Mouse (Mus musculus) heart, adult 2 months (tissue): ENCODE results near the gene Ncl. TPM values are rescaled to one million over a fixed set of nuclear protein-coding genes. Genes with fewer than 3 reads are reported as not detected.

Source experiments
- DNase-seq, 2 experiments: peaks; one replicate each; pipeline ENCODE4 v3.0.0; 2021
- H3K27ac ChIP-seq: fragments of 200-600 bp; 2 replicates; pipeline ENCODE4 v1.8.1; 2022
- H3K27me3 ChIP-seq: fragments of 200-500 bp; 2 replicates; pipeline ENCODE4 v1.6.1; 2012; ENCODE audit warnings: mild to moderate bottlenecking, low read length, inconsistent platforms, mixed read lengths; ENCODE audit not compliant: control insufficient read depth, insufficient read depth
- H3K36me3 ChIP-seq: fragments of 200-500 bp; 2 replicates; pipeline ENCODE4 v1.6.1; 2012; ENCODE audit warnings: low read length, inconsistent platforms; ENCODE audit not compliant: control insufficient read depth, insufficient read depth
- H3K4me1 ChIP-seq: fragments of 200-500 bp; 2 replicates; pipeline ENCODE4 v1.6.1; 2011; ENCODE audit warnings: low read length; ENCODE audit not compliant: control insufficient read depth, insufficient read depth
- H3K4me3 ChIP-seq: fragments of 200-600 bp; 2 replicates; pipeline ENCODE4 v1.8.1; 2022
- H3K79me2 ChIP-seq: fragments of 200-500 bp; replicated peaks from 2 replicates; pipeline ENCODE4 v1.6.1; 2012; ENCODE audit warnings: mild to moderate bottlenecking, inconsistent platforms, low read length, moderate library complexity, mixed read lengths; ENCODE audit not compliant: control insufficient read depth, insufficient read depth
- H3K9ac ChIP-seq: fragments of 200-500 bp; 2 replicates; pipeline ENCODE4 v1.6.1; 2012; ENCODE audit warnings: low read depth, mild to moderate bottlenecking, control low read depth, inconsistent platforms, low read length, mixed read lengths
- CTCF ChIP-seq: fragments of 200-600 bp; IDR thresholded peaks from 2 replicates; pipeline ENCODE4 v1.8.1; 2022; ENCODE audit warnings: antibody characterized with exemption, mild to moderate bottlenecking, moderate library complexity
- EP300 ChIP-seq: fragments of 200-500 bp; IDR thresholded peaks from 2 replicates; pipeline ENCODE4 v1.6.1; 2011; ENCODE audit warnings: low read depth, low read length, control low read depth; ENCODE audit not compliant: insufficient read depth
- POLR2A ChIP-seq: fragments of 200-500 bp; IDR thresholded peaks from 2 replicates; pipeline ENCODE4 v1.6.1; 2011; ENCODE audit warnings: mild to moderate bottlenecking, low read depth, low read length, control low read depth; ENCODE audit not compliant: insufficient read depth
- WGBS: fragments of 180-500 bp; shearing (Covaris S2); methylation state at CpG from one replicate; pipeline ENCODE4 v1.1.7; 2018; 5-methylcytosine and 5-hydroxymethylcytosine counted together
- intact Hi-C: fragments of 180-260 bp; cut with DNase I; formaldehyde crosslinking; loops from one replicate; pipeline ENCODE4 v1.15.1; 2025
- long read RNA-seq: library from polyadenylated mRNA; stranded (forward); transcript quantifications from one replicate; pipeline ENCODE4 v2.0.0, GENCODE M21; 2021
- polyA plus RNA-seq: library from polyadenylated mRNA; depleted of rRNA; stranded (reverse); fragments of >200 nt; gene quantifications from 2 replicates; pipeline ENCODE4 v1.2.3, GENCODE M21; 2012; rRNA removed
- total RNA-seq, 2 experiments: library from RNA; stranded (reverse); gene quantifications; 2 replicates each; pipeline ENCODE4 v1.2.3; 2021

The Ncl gene
- total RNA-seq (100 to 1,000 TPM in 1 of 2 experiments, 10 to 100 TPM in 1; 95.9 to 120 TPM), polyA plus RNA-seq (7.2 and 10.3 TPM in 2 replicates)
- long read RNA-seq, full-length matches to known transcripts = 85 of 100 reads
- long read RNA-seq, partial matches to known transcripts = 14 of 100 reads
- long read RNA-seq, other reads (novel, unspliced or antisense) = 1 of 100 reads

DNA sequence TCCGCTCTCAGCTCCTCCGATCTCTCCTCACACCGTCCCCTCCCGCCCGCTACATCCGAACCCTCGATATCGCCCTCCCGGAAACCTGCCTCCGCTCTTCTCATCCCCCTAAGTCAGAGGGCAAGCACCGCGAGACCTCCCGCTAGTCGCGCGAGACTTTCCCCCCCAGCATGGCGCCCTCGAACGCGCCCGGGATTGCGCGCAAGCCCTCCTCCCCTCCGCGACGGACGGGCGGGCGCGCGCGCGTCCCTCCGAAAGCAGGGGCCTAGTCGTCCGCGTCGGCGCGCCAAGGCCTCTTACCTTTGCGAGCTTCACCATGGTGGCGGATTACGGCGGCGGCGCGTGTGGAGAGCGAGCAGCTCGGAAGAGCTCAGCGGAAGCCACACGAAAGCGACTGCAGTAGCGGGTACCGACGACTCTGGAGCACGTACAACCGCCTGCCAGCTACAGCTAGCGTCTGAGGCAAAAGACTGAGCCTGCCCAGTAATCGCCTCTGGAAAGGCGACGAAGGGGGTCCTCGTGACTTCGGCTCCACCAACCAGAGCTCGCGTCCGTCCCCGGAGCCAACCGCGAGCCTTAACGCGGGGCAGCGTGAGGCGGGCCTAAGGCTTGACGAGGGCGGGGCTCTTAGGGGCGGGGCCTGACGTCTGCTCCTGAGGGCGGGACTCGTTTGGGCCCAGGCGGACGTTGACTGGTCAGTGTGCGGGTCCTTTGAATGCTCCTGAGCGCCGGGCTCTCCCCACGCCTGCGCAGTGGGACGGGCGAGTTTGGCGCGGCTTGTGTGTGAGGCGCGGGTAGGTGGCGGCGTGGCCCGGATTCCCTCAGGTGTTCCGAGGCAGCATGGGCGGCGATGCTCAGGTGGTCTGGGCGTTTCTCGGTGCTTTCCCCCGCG is at the start of gene Ncl:
TSS of gene Ncl (minus strand) at position 495 of the 892 bp plus-strand sequence.
- Histone ChIP-seq H3K27ac (peak within 1 kb of the TSS; percentile 92), H3K79me2 (no peaks in the 10 kb centered on the region), H3K4me1 (peaks cover 4% of the 10 kb centered on the region), H3K9ac (peak within 1 kb of the TSS; percentile 95), H3K36me3 (peaks cover 22% of the 10 kb centered on the region), H3K27me3 (no peaks in the 10 kb centered on the region), H3K4me3 (peak within 1 kb of the TSS; percentile 81)
- DNase-seq = peak; percentile 95 to 99
- intact Hi-C loops = loop anchor here (5.0 kb wide), 1 partner anchor 297 kb away; the partner anchor contains the start of gene Psmd1
- TF ChIP-seq POLR2A (peak; percentile 99), CTCF (no peak), EP300 (peak; percentile 30; the same call in 1 of the 2 replicates)
- WGBS = under 1% methylated on average over 98 of the region's 102 CpGs

DNA sequence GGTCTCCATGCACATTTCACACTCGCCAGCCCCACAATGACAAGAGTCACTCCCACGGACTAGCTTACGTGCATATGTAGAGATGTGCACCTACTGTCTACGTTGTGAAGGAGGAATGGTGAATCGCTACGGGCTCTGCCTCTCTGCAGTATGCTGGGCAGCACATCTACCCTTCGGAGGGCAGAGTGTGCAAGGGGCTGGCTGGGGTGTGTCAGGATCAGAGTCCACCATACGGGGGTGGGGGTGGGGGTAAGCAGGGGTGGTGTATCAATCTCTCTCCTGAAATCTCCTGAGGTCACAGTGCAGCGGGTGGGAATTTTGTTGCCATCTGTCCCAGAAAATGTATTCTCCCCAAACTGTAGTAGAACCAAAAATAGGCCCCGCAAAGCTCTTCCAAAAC is 49.3 kb upstream of the Ncl start:
- WGBS = 86% methylated on average over 10 of the region's 10 CpGs
- DNase-seq = no peak
- Histone ChIP-seq H3K9ac (no peak overlapping the region), H3K27me3 (no peaks in the 10 kb centered on the region), H3K36me3 (no peaks in the 10 kb centered on the region), H3K4me3 (no peak overlapping the region), H3K27ac (no peak overlapping the region), H3K4me1 (peaks cover 5% of the 10 kb centered on the region; the same call in 1 of the 2 replicates), H3K79me2 (no peaks in the 10 kb centered on the region)
- TF ChIP-seq EP300 = no peak
- no peak for TF ChIP-seq CTCF
- no peak for TF ChIP-seq POLR2A
- intact Hi-C loops = no loop called here

DNA sequence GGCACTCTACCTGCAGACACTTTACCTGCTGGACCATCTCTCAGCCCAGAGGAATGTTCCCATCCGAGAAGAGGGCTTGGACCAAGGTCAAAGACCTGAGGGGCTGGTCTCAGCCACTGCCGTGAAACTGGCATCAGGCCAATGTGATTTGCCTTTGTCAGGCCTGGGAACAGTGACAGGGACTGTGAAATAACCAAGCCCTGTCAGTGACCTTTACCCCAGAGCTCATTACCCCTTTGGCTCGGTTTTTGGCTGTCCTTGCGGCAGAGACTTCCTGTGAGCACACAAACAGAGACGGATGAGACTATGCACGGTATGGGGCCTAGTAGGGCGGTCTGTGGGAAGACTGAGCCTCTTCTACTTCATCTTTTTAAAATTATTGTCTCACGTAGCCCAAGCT is 47.7 kb upstream of the Ncl start:
- peak in 1 of 2 experiments; percentile 47 for DNase-seq
- Histone ChIP-seq H3K4me1 (peaks cover 5% of the 10 kb centered on the region; the same call in 1 of the 2 replicates), H3K27ac (peak overlapping the region; percentile 34; the same call in 1 of the 2 replicates), H3K36me3 (no peaks in the 10 kb centered on the region), H3K4me3 (no peak overlapping the region), H3K9ac (no peak overlapping the region), H3K79me2 (no peaks in the 10 kb centered on the region), H3K27me3 (no peaks in the 10 kb centered on the region)
- intact Hi-C loops = no loop called here
- WGBS = 34% methylated on average over 8 of the region's 8 CpGs
- TF ChIP-seq POLR2A (no peak), CTCF (no peak), EP300 (no peak)

DNA sequence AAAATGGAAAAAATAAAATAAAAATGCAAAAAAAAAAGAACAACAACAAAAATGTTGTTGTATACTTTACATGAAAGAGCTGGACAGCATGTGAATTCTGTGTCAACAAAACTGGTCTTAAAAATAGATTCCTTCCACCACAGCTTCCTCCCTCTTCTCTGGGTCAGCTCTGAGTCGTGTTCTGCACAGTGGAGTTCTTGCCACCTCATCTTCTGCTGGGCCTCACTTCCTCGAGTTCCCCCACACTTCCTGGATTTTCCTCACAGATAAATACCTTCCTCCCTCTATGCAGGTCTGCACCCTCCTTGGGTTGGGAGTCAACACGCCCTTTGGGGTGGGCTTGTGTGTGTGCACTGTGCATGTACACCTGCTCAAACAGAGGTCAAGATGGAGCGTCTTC is 47.1 kb upstream of the Ncl start:
- H3K79me2 ChIP-seq = no peaks in the 10 kb centered on the region
- H3K27ac ChIP-seq = no peak overlapping the region; the same call in none of the 2 replicates
- intact Hi-C loops = no loop called here
- DNase-seq = peak in 1 of 2 experiments; percentile 19
- H3K36me3 ChIP-seq = no peaks in the 10 kb centered on the region
- no peak overlapping the region for H3K9ac ChIP-seq
- H3K27me3 ChIP-seq = no peaks in the 10 kb centered on the region
- peaks cover 5% of the 10 kb centered on the region; the same call in 1 of the 2 replicates for H3K4me1 ChIP-seq
- no peak overlapping the region for H3K4me3 ChIP-seq
- WGBS = 49% methylated on average over 4 of the region's 4 CpGs
- TF ChIP-seq CTCF (no peak), POLR2A (no peak), EP300 (no peak)

DNA sequence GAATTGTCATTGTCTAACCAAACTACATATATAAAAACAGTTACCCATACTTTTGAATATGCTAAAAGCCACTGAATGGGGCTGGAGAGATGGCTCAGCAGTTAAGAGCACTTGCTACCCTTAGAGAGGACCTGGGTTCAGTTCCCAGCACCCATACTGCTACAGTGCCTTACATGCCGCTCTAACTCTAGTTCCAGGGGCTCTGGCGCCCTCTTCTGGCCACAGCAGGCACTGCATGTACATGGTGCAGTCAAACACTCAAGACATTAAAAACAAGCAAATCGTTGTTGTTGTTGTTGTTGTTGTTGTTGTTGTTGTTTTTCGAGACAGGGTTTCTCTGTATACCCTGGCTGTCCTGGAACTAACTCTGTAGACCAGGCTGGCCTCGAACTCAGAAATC is 45.6 kb upstream of the Ncl start:
- DNase-seq = no peak
- H3K27me3 ChIP-seq = no peaks in the 10 kb centered on the region
- 53% methylated on average over 5 of the region's 5 CpGs for WGBS

More for the DNA sequence above, 45.6 kb upstream of the Ncl start:
- Histone ChIP-seq H3K4me3 (no peak overlapping the region), H3K27ac (no peak overlapping the region), H3K4me1 (peaks cover 5% of the 10 kb centered on the region; the same call in 1 of the 2 replicates), H3K9ac (no peak overlapping the region), H3K79me2 (no peaks in the 10 kb centered on the region), H3K36me3 (no peaks in the 10 kb centered on the region)
- intact Hi-C loops = no loop called here
- TF ChIP-seq POLR2A (no peak), CTCF (peak; percentile 64)
